Mouse (Mus musculus) gastrocnemius, postnatal 25 days (tissue): ENCODE data around the gene Sdc1. TPM values are rescaled to one million over a fixed set of nuclear protein-coding genes. Genes with fewer than 3 reads are reported as not detected.

Experiments used
- DNase-seq: peaks from one replicate; pipeline ENCODE4 v3.0.0; 2022
- total RNA-seq, 2 experiments: library from RNA; stranded (reverse); gene quantifications; 1 replicate in 1 of 2; 2 replicates in 1 of 2; pipeline ENCODE4 v1.2.3; 2021

Gene Sdc1
- total RNA-seq, 2 experiments from 2014 or later = 3.6 to 5.1 TPM

DNA sequence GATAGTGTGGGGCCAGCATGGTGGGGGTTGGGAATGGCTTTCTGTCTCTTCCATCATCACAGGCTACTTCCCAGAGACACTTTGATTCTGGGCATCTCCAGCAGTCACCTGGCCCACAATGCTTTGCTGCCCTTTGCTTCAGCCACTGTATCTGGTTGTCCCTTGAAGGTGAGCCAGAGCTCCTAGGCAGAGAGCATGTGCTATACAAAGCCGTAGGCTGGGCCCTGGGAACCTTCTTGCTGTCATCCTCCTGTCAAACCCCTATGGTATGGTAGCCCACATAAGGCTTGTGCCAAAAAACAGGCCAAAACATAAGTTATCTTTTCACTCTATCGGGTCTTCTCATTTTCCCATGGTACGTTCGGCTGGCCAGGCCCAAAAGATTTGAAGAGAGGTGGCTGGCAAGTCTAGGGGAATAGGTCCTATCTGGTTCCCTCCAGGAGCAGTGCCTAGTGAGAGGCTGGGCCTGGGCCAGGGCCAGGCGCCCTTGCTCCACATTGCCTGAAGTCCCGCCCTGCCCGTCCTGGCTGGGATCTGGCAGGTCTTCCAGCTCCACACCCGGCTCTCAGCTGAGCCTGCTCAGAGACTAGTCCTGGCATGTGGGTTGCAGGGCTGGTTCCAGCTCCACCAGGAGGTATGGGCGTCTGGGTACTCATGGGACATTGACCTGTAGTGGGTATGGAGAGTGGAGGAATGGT, 10.7 kb downstream of the Sdc1 start:
- peak; percentile 81 for DNase-seq

GRCm38 (mm10) chr12:8782565-8782964, 11.4 kb downstream of the Sdc1 start:
- no peak for DNase-seq

- DNase-seq = no peak
Measured at GRCm38 (mm10) chr12:8784189-8784588, 13.1 kb downstream of the Sdc1 start.

DNA sequence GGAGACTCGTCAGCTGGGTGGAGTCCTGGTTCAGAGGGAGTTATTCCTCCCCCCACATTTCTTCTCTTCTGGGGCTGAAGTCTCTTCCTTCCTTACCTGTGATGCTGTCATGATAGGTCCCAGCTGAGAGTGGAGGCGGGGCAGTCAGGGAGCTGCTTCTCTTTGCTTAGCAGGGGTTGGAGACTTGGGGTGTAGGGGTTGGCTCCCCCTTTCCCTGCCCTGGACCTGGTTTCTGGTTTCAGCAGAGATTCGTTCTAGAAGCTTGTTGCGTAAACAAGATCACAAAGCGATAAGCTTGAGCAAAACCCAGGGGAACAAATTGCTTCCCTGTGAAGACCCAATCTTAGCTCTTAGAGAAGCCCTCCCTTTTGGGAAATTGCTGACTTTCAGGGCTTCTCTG, 15.4 kb downstream of the Sdc1 start:
- no peak for DNase-seq

DNA sequence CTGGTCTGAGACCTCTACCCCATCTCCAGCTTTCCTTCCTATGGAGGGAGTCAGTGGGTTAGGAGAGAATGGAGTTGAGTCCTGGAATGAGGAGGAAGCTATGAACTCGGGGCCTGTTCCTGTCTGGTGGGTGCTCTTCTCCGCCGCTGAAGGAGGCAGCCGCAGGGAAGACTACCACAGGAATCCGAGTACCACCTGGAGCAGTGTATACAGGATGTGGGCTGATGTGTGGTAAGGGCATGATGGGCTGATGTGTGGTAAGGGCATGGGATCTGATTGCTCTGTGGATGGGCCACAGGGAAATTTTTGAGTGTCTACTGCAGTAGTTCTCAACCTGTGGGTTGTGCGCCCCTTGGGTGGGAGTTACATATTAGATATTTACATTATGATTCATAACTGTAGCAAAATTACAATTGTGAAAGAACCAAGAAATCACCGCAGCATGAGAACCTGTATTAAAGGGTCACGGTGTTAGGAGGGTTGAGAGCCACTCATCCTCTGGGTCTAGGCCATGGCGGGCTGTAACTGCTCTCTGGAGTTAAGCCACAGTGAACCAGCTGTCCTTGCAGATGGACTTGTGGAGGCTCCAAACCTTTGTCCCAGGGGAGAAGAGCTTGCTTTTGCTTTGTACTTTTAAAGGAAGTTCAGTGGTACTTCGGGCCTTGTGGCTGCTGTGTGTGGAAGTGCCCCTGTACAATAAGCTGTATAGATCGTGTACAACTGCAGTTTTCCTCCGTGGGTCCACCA, 16.0 kb downstream of the Sdc1 start:
- no peak for DNase-seq

DNA sequence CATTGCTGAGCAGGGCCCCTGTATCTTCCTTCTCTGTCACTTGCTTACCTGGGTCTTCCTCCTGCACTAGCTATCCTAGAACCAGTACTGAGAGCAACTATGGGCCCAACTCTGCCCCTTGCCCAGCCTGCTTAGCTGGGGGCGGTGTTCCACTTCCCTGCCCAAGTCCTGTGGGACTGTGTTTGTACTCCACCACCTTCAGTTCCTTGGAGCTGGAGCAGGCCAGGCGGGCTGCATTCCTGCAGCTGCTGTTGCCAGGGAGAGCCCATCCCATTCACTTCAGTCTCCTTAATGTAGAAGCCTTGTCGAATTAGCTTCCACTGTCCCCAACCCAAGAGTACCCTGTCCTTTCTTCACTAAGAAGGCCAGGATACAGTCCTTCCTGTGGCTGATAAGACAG, 17.3 kb downstream of the Sdc1 start:
- DNase-seq = no peak

DNA sequence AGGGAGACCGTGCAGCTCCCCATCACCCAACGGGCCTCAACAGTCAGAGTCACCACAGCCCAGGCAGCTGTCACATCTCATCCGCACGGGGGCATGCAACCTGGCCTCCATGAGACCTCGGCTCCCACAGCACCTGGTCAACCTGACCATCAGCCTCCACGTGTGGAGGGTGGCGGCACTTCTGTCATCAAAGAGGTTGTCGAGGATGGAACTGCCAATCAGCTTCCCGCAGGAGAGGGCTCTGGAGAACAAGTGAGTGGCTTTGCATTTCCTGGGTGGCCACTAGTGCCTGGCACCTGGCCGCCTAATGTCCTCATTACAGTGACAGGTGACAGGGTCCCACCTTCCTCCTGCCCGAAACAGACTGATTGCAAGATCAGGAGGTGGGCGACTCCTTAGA, 19.5 kb downstream of the Sdc1 start:
- DNase-seq = no peak

DNA sequence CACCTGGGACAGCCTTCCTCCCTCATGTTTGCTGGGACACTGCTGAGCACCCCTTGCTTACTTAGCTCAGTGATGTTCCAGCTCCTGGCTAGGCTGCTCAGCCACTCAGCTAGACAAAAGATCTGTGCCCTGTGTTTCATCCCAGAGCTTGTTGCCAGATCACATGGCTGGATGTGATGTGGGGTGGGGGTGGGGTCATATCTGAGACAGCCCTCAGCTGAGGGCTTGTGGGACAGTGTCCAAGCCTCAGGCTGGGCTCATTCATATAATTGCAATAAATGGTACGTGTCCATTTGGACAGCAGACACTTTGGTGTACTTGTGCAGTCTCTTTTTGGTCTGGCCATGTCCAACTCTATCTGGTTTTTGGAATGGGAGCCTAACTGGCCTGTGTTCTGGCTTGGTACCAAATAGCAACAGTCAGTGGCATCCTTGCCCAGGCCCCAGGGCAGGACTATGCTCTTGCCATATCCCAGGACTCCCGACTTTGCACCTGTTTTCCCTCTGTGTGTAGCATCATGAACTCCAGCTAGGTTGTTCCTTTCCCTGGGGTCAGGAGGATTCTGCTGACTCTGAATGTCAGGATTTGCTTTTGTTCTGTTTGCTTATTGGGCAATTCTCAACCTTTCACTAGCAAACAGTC, 22.4 kb downstream of the Sdc1 start:
- no peak for DNase-seq

DNA sequence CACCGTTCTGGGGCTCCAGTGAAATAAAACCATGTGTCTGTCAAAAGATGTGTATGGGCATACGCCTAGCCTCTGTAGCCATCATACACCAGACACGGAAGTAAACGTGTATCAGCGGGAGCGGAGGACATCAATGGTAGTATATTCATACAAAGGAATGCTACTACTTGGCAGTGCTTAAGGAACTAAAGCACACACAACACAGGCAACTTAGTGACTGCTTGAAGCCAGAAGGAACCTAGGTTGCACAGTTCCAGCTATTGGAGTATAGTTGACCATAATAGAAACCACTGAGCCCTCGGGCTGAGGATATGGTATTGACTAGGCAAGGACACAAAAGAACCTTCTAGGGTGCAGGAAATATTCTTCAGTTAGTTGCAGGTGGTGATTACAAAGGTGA, 26.8 kb downstream of the Sdc1 start:
- no peak for DNase-seq

- no peak for DNase-seq
Measured at GRCm38 (mm10) chr12:8798486-8799020, 27.4 kb downstream of the Sdc1 start.

GRCm38 (mm10) chr12:8803421-8804076, 32.4 kb downstream of the Sdc1 start:
- DNase-seq = no peak

GRCm38 (mm10) chr12:8804077-8804456, 32.9 kb downstream of the Sdc1 start:
- DNase-seq = no peak

- no peak for DNase-seq
Measured at GRCm38 (mm10) chr12:8804934-8805722, 34.0 kb downstream of the Sdc1 start.

DNA sequence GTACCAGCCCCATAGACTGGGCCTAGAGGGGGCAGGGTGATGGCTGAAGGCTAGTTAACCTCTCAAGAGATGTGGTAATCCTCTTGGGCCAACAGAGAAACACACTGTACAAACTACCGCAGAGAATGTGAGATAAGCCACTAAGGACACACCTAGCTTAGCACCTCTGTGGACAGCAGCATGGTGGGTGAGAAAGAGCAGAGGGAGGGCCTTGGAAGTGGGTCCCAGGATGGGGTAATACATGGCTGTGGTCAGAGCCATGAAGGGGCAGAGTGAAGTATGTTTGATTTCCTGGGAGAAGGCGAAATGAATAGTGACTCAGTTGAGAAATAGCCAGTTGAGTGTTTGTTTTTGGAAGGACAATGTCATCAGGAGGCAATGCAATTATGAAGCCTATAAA, 38.0 kb downstream of the Sdc1 start:
- DNase-seq = no peak

GRCm38 (mm10) chr12:8809626-8810025, 38.5 kb downstream of the Sdc1 start:
- no peak for DNase-seq

GRCm38 (mm10) chr12:8810966-8811365, 39.8 kb downstream of the Sdc1 start:
- no peak for DNase-seq

DNA sequence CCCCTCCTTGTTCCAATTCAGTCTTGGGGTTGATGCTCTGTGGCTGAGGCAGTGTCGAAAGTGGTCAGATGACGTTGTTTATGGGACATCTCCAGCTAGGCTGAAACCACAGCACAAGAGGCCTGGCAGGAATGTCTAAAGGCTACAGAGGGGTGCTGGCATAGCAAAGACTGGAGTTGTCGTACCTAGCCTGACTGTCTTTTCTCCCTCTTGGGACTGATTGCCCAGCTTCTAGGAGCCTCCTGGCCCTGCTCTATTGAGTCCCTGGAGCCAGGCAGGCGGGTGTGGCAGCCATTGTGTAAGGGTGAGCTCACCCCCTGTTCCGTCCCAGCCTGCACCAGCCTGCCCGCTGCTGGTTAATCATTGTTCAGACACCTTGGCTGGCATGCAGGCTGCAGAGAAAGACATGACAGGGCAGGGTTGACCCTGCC, 40.3 kb downstream of the Sdc1 start:
- no peak for DNase-seq

DNA sequence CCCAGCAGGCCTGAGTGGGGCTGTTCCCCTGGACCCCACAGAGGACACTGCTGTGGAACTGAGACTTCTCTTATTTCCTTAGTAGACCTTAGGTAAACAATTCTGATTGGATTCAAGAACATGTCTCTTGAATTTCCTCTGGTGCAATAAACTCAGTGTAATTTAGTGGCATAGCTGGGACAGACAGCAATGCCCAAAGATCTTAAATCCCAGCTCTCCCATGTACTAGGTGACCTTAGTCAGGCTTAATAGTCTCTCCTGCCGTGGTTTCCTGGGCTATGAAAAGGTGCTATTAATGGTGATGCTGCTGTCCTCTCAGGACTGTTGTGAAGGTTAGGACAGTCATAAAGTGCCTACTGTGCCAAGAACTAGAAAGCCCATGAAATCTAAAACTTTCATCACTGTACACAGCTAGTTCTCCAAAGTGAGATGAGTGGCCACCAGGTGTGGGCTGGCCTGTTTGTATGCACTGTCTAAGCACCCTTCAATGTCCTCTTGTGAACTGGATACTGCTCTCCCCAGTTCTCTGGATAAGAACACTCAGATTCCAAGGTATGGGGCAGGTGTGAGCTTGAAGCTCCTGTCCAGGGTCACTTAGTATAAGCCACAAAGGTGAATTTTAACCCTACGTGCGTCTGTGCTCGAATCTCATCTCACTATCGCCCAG, 40.9 kb downstream of the Sdc1 start:
- no peak for DNase-seq

GRCm38 (mm10) chr12:8817467-8818232, 46.5 kb downstream of the Sdc1 start:
- DNase-seq = peak; percentile 33

GRCm38 (mm10) chr12:8818233-8818672, 47.1 kb downstream of the Sdc1 start:
- DNase-seq = no peak
